Mouse (Mus musculus): ENCODE measurements around the gene Pitpnm2. TPM values are rescaled to one million over a fixed set of nuclear protein-coding genes. Genes with fewer than 3 reads are reported as not detected.

Pitpnm2 gene
- polyA plus RNA-seq, 1 experiment from 2014 or later, result 7.4 TPM

DNA sequence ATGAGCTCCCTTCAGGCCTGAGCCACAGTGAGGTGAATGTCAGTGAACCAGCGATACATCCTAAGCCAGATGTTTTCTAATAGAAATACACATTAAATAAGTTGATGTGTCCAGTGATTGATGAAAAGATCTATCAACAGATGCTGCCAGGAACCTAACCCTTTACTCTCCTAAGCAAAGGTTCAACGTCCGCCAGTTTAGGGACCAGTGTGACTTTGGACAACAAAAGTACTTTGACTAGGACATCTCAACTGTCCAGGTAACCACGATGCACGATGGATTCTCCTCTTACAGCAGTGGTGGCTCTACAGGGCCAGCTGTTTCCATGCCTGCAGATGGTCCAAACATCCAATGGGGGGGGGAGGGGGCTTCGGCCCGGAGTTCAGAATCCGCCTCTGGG lies 5.1 kb downstream of the Pitpnm2 start:
- H3K4me3 ChIP-seq, result no peak overlapping the region
- ATAC-seq (ENCODE audit: low FRiP score), result no peak
- H3K4me2 ChIP-seq, result no peak overlapping the region
- no peaks in the 10 kb centered on the region for H3K27me3 ChIP-seq
- no peak overlapping the region for H3K27ac ChIP-seq
- H3K9ac ChIP-seq, result no peak overlapping the region
- whole genome bisulfite sequencing, result 94% methylated on average over 8 of the region's 8 CpGs
- peaks cover 11% of the 10 kb centered on the region for H3K36me3 ChIP-seq
- no peaks in the 10 kb centered on the region for H3K9me3 ChIP-seq
- peaks cover 48% of the 10 kb centered on the region for H3K4me1 ChIP-seq (replicated peaks)

DNA sequence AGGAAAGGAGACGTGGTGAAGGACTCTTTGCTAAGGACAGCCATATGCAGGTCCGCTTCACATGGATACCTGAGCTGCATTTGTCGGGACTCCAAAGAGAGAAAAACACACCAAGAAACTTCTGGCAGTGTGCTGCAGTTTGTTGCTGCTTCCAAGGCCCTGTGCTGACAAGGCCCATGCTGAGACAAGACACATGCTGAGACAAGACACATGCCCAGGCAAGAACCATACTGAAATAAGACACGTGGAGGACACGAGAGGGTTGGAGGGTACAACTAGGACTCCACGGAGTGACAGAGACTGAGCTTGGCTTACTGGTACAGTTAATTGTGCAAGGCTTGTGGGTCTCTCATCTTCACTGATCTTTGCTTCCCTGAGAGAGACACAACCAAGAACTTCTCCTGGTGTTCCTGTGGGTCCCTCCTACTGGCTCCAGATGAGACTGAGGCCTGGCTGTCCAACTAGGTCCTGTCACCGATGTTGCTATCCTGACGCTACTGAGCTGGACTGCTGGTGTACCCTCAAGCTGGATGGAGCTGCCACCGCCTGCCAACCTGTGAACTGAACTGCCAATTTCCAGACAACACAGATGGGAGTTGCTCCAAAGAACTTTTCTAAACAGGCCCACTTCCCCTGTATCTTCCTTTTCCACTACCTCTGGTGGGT lies 6.2 kb downstream of the Pitpnm2 start:
- no peaks in the 10 kb centered on the region for H3K9me3 ChIP-seq
- H3K9ac ChIP-seq, result no peak overlapping the region
- H3K4me3 ChIP-seq, result no peak overlapping the region
- no peak for ATAC-seq (ENCODE audit: low FRiP score)
- no peak overlapping the region for H3K4me2 ChIP-seq
- 88% methylated on average over 9 of the region's 9 CpGs for WGBS
- H3K36me3 ChIP-seq, result peaks cover 11% of the 10 kb centered on the region
- H3K27ac ChIP-seq, result no peak overlapping the region
- H3K4me1 ChIP-seq (replicated peaks), result peaks cover 43% of the 10 kb centered on the region
- no peaks in the 10 kb centered on the region for H3K27me3 ChIP-seq

DNA sequence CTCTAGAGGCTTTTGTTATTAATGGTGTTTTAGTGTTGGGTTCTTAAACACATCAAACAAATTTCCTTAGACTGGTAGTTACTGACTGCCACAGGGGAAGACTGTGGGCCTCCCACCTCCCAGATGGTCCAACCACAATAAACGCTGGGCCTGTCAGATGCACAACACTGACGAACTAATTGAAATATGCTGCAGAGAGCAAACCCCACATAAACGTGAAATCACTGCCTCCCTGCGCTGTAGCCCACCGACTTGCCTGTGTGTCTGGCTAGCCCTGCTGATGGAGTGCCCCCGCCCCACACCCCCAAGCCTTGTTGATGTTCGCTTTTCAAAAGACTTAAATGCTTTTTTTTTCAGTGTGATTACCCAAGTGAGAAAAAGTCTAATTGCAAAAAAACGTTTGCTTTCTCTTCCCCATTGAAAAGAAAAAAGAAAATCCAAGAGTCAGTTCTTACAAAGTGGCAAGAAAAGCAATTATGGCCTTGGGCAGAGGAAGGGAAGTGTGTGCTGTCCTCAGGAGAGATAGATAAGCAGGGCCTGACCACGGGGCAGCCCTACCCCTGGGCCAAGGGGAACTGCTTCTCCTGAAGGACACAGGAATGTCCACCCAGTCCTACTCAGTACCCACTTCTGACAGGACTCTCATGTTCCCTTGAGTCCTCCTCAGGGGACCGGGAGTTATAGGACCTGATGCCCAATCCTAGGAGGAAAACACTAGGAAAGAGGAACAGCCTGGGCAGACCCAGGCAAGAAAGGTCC lies 7.7 kb downstream of the Pitpnm2 start:
- peak; percentile 61 for ATAC-seq (ENCODE audit: low FRiP score)

DNA sequence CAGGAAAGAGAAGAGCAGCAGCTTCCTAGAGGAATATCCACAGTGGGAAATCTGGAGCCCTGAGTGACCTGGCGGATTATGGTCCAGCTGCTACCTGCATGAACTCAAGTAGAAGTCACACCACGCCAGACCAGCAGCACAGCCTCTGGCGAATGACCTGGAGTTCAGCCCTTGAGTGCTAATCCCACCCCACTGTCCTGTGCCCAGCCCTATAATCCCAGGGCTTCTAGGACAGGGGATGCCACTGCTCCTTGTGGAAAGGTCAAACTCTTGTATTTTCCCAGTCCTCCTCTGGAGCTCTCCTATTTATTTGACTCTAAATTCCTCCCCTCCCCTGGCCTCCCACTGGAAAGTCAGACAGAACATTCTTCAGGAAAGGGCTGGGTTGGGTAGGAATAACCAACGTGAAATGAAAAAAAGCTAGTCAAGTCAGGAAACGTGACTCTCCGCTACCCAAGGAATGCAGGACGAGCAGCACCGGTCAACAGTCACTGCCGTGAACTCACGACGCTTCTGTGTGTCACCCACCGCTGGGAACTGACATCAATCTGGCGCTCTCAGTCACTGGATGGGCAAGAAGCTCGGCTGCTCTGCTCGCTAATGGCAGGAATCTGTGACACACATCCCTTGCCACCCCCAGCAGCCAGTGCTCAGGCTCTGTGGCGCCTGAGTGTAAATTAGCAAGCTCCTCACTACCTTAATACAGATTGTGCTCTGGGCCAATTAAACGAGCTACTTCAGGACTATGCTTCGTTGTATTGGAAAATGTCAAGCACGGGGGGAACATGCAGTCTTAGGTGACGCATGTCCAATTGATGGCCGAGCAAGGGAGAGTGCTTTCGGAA lies 8.5 kb downstream of the Pitpnm2 start:
- Histone ChIP-seq H3K9me3 (no peaks in the 10 kb centered on the region), H3K9ac (peak overlapping the region; percentile 53), H3K4me1 (replicated peaks) (peaks cover 31% of the 10 kb centered on the region), H3K27me3 (no peaks in the 10 kb centered on the region), H3K4me2 (peak overlapping the region; percentile 42), H3K36me3 (peaks cover 9% of the 10 kb centered on the region), H3K27ac (peak overlapping the region; percentile 76), H3K4me3 (no peak overlapping the region)
- 30% methylated on average over 22 of the region's 22 CpGs for WGBS
- peak; percentile 77 for ATAC-seq (ENCODE audit: low FRiP score)

More for the DNA sequence above, 7.7 kb downstream of the Pitpnm2 start:
- WGBS, result 38% methylated on average over 10 of the region's 10 CpGs
- Histone ChIP-seq H3K36me3 (peaks cover 11% of the 10 kb centered on the region), H3K9me3 (no peaks in the 10 kb centered on the region), H3K27me3 (no peaks in the 10 kb centered on the region), H3K4me3 (no peak overlapping the region), H3K27ac (peak overlapping the region; percentile 76), H3K4me2 (peak overlapping the region; percentile 42), H3K4me1 (replicated peaks) (peaks cover 31% of the 10 kb centered on the region), H3K9ac (peak overlapping the region; percentile 53)

DNA sequence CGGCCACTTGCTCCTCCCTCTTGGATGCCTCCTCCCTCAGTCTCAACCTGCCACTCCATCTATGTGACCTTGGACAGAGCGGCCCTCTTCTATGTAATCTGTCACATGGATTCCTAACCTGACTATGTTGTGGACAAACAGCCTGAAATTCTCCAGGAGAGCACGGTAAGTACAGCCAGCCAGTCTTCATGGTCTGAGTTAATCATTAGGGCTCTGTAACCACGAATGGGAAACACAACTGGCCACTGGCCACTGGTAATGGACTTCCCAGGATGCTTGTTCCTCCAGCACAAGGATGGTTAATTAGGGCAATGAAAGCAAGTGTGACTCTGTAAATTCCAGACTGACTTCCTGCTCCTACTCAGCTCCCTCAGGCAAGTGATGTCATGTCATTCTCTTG lies 13.4 kb downstream of the Pitpnm2 start:
- Histone ChIP-seq H3K9me3 (no peaks in the 10 kb centered on the region), H3K4me3 (no peak overlapping the region), H3K27me3 (no peaks in the 10 kb centered on the region), H3K9ac (no peak overlapping the region), H3K36me3 (no peaks in the 10 kb centered on the region), H3K27ac (no peak overlapping the region), H3K4me1 (replicated peaks) (peaks cover 38% of the 10 kb centered on the region), H3K4me2 (no peak overlapping the region)
- ATAC-seq (ENCODE audit: low FRiP score), result no peak
- WGBS, result 84% methylated on average over 4 of the region's 4 CpGs

DNA sequence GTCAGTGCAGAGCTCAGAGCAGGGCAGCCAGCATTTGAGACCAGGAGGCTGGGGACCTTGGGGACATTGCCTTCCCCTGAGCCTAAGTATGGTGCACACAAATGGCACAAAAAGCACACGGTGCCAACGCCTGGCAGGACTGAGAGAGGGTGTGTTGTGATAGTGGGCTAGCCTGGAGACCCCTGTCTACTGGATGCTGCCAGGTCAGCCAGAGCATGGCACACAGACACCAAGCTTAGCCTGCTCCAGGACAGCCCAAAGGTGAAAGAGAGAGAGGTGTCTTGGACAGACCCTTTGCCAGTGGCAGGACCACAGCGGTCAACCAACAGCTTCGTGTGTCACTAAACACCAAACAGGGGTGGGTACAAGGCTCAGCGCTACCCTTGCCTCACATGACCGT lies 14.8 kb downstream of the Pitpnm2 start:
- Histone ChIP-seq H3K4me3 (no peak overlapping the region), H3K4me2 (no peak overlapping the region), H3K4me1 (replicated peaks) (peaks cover 36% of the 10 kb centered on the region), H3K9ac (no peak overlapping the region), H3K9me3 (no peaks in the 10 kb centered on the region), H3K27ac (no peak overlapping the region), H3K27me3 (no peaks in the 10 kb centered on the region), H3K36me3 (no peaks in the 10 kb centered on the region)
- no peak for ATAC-seq (ENCODE audit: low FRiP score)
- 95% methylated on average over 6 of the region's 6 CpGs for WGBS

DNA sequence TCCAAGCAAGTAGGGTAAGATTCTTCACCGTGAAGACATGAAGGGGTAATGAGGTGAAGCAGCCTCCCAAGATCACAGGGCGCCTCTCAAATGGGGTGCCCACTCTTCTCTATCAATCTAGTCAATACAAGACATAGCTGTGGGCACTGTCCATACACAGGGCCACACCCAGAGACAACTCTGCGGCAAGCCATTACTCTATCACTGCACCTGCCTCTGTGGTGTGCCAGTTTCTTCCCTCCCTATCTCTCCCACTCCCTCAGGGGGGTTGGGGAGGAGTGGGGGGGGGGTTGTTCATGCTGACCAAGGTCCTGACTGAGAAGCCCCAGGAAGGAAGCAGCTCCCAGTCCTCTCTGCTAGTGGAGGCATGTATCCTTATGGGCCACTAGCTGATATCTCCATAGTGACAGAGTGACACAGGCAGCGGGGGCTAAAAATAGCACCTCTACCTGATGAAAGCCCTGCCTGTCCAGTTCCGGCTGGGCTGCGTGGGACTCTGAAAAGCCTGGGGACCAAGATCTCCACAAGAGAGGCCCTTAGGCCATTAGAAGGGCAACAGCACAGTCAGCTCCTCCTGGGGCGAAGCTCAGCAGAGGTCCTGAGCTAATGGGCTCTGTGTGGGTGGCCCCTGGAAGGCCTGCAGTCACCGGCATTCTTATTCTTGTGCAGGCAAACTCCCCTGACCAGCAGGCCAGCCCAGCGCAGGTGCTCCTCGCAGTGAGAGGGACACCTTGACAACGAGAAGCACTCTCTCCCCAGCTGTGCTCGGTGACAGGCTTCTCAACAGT lies 15.5 kb downstream of the Pitpnm2 start:
- H3K9ac ChIP-seq, result no peak overlapping the region
- H3K36me3 ChIP-seq, result no peaks in the 10 kb centered on the region
- H3K4me1 ChIP-seq (replicated peaks), result peaks cover 36% of the 10 kb centered on the region
- no peak overlapping the region for H3K27ac ChIP-seq
- no peak overlapping the region for H3K4me3 ChIP-seq
- no peak overlapping the region for H3K4me2 ChIP-seq
- H3K9me3 ChIP-seq, result no peaks in the 10 kb centered on the region
- WGBS, result 64% methylated on average over 12 of the region's 12 CpGs
- H3K27me3 ChIP-seq, result no peaks in the 10 kb centered on the region
- no peak for ATAC-seq (ENCODE audit: low FRiP score)

DNA sequence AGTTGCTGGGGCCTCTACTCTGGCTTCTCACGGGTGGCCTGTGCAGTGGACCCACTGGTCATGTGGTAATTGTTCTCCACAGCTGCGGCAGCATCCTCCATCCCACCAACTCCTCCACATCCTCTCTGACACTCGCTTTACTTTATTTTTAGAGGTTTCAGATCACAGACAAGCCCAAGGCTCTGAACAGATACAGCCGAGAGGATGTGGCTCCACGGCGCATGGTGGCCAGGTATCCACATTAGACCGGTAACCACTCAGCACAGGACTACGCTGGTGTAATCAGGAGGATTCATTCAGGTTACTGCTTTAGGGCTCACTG lies 16.5 kb downstream of the Pitpnm2 start:
- Histone ChIP-seq H3K9me3 (no peaks in the 10 kb centered on the region), H3K27ac (0 out of 2 replicates have a peak overlapping the region, but pooled peaks have one; percentile 5), H3K9ac (no peak overlapping the region), H3K27me3 (no peaks in the 10 kb centered on the region), H3K4me2 (no peak overlapping the region), H3K4me3 (no peak overlapping the region), H3K36me3 (no peaks in the 10 kb centered on the region), H3K4me1 (replicated peaks) (peaks cover 33% of the 10 kb centered on the region)
- ATAC-seq (ENCODE audit: low FRiP score), result no peak
- 82% methylated on average over 8 of the region's 8 CpGs for whole genome bisulfite sequencing

DNA sequence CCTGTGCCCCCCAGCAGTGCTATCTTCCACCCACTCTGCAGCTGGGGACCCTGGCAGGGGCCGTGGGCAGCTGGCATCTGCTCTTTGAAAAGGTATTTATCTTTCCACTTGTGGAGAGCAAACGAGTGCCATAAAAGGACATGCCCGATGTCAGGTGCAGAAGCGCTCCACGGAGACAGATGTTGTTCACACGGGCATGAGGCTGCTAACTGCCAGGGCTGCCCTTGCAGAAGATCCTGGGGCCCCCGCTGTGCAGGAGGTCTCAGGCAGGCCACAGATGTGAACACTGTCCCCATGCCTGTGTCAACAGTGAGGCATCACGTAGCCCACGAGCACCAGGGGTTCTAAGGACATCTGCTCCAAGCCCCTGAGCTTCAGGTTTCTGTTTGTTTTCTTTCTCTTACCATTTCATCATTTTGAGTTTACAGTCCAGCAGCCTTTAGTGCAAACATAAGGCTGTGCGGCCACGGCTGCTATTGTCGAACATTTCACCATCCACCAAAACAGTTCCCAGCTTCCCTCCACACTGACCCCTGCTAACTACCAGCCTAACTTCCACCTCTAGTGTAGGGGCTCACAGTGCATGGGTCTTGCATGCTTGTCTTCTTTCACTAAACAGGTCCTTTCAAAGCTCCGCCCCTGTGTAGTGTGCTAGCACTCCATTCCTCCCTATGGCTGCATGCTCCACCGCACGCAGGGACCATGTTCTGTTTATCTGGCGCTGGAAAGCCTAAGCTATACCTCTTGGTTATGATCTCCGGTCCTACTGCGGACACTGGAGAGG lies 17.0 kb downstream of the Pitpnm2 start:
- no peaks in the 10 kb centered on the region for H3K9me3 ChIP-seq
- H3K36me3 ChIP-seq, result no peaks in the 10 kb centered on the region
- H3K9ac ChIP-seq, result 0 out of 2 replicates have a peak overlapping the region, but pooled peaks have one; percentile 20
- H3K27me3 ChIP-seq, result no peaks in the 10 kb centered on the region
- 60% methylated on average over 18 of the region's 18 CpGs for WGBS
- H3K4me3 ChIP-seq, result no peak overlapping the region
- ATAC-seq (ENCODE audit: low FRiP score), result no peak
- peaks cover 32% of the 10 kb centered on the region for H3K4me1 ChIP-seq (replicated peaks)
- H3K4me2 ChIP-seq, result no peak overlapping the region
- 0 out of 2 replicates have a peak overlapping the region, but pooled peaks have one; percentile 5 for H3K27ac ChIP-seq

DNA sequence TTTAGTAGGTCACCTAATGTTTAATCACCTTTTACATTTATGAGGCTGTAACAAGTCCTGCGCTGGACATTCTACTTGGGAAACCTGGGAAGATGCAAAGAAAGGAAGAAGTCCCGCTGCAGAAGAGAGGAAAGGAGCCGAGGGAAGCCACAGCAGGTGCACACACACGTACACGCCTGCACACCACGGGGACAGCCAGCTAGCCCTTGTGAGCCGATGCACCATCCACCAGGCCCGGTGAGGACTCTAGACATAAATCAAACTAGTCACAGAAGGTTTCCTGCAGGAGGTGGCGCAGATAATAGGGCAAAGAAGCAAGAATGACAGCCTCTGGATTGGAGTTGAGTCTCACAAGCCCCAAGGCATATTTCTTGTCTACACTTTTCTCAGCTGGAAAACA lies 19.1 kb downstream of the Pitpnm2 start:
- H3K36me3 ChIP-seq, result no peaks in the 10 kb centered on the region
- no peaks in the 10 kb centered on the region for H3K27me3 ChIP-seq
- H3K27ac ChIP-seq, result 0 out of 2 replicates have a peak overlapping the region, but pooled peaks have one; percentile 30
- H3K4me1 ChIP-seq (replicated peaks), result peaks cover 46% of the 10 kb centered on the region
- H3K9me3 ChIP-seq, result no peaks in the 10 kb centered on the region
- 66% methylated on average over 9 of the region's 9 CpGs for WGBS
- no peak overlapping the region for H3K9ac ChIP-seq
- no peak overlapping the region for H3K4me3 ChIP-seq
- H3K4me2 ChIP-seq, result no peak overlapping the region
- ATAC-seq (ENCODE audit: low FRiP score), result no peak

DNA sequence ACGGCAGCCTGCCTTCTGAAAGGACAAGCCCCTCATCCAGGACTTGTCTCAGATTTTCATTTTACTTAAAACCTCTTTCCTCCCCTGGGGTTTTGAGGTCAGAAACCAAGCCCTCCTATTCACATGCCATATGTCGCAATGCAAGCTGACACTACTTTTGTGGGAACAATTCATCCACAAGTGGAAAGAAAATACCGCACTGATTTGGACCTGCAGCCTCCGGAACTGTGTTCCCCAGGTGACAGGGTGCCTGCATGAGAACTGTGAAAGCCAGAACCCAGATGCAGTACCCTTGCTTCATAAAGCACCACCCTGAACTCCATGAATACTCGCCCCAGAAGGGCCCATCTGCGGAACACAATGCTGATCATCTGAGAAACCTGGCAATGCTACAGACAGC lies 22.4 kb downstream of the Pitpnm2 start:
- WGBS, result 51% methylated on average over 6 of the region's 6 CpGs

More for the DNA sequence above, 22.4 kb downstream of the Pitpnm2 start:
- peaks cover 45% of the 10 kb centered on the region for H3K4me1 ChIP-seq (replicated peaks)
- no peaks in the 10 kb centered on the region for H3K36me3 ChIP-seq
- H3K27ac ChIP-seq, result no peak overlapping the region
- no peak overlapping the region for H3K4me2 ChIP-seq
- H3K4me3 ChIP-seq, result no peak overlapping the region
- H3K9ac ChIP-seq, result no peak overlapping the region
- no peaks in the 10 kb centered on the region for H3K9me3 ChIP-seq
- ATAC-seq (ENCODE audit: low FRiP score), result no peak
- 0 out of 2 replicates have a peak, but pooled peaks cover 3% of the 10 kb centered on the region for H3K27me3 ChIP-seq

Data from hindbrain, embryonic 13.5 days (tissue).